Mouse (Mus musculus) intestine, postnatal 0 days (tissue): ENCODE measurements around the gene Mgat5. TPM values are rescaled to one million over a fixed set of nuclear protein-coding genes. Genes with fewer than 3 reads are reported as not detected.

Experiments
- ATAC-seq: fragments of 200-750 bp; cut with Nextera tagmentation; 2 replicates; pipeline ENCODE4 v1.8.0; 2017; ENCODE audit warnings: mild to moderate bottlenecking, moderate TSS enrichment, moderate library complexity
- H3K27ac ChIP-seq: fragments of 300-500 bp; sonication (generic); 2 replicates; pipeline ENCODE4 v1.5.1; 2014; ENCODE audit warnings: mild to moderate bottlenecking, low read depth, low read length, moderate library complexity
- H3K27me3 ChIP-seq: fragments of 300-500 bp; sonication (generic); replicated peaks from 2 replicates; pipeline ENCODE4 v1.6.1; 2014; ENCODE audit warnings: low read length, mixed read lengths; ENCODE audit not compliant: control insufficient read depth, insufficient read depth
- H3K36me3 ChIP-seq: fragments of 300-500 bp; sonication (generic); 2 replicates; pipeline ENCODE4 v1.6.1; 2014; ENCODE audit warnings: mild to moderate bottlenecking, moderate library complexity; ENCODE audit not compliant: control insufficient read depth, insufficient read depth
- H3K4me1 ChIP-seq: fragments of 300-500 bp; sonication (generic); replicated peaks from 2 replicates; pipeline ENCODE4 v1.6.1; 2014; ENCODE audit warnings: antibody characterized with exemption, low read length, mixed read lengths; ENCODE audit not compliant: control insufficient read depth, insufficient read depth
- H3K4me2 ChIP-seq: fragments of 300-500 bp; sonication (generic); replicated peaks from 2 replicates; pipeline ENCODE4 v1.6.1; 2014; ENCODE audit warnings: low read depth, mild to moderate bottlenecking, moderate library complexity
- H3K4me3 ChIP-seq: fragments of 300-500 bp; sonication (generic); 2 replicates; pipeline ENCODE4 v1.5.1; 2014; ENCODE audit warnings: low read depth, low read length
- H3K9ac ChIP-seq: fragments of 300-500 bp; sonication (generic); 2 replicates; pipeline ENCODE4 v1.6.1; 2014; ENCODE audit warnings: mild to moderate bottlenecking, low read depth, low read length
- H3K9me3 ChIP-seq: fragments of 300-500 bp; sonication (generic); 2 replicates; pipeline ENCODE4 v1.6.1; 2016; ENCODE audit warnings: mixed run types; ENCODE audit not compliant: control insufficient read depth
- CTCF ChIP-seq: sonication (generic); IDR thresholded peaks from 2 replicates; pipeline ENCODE4 v1.5.1; 2016; ENCODE audit warnings: low read depth, mild to moderate bottlenecking, control low read depth, antibody characterized with exemption, moderate library complexity
- WGBS: fragments of 180-500 bp; shearing (Covaris S2); extraction: QIAGEN DNeasy Blood & Tissue Kit; methylation state at CpG from one replicate; pipeline ENCODE4 v1.1.7; 2014; 5-methylcytosine and 5-hydroxymethylcytosine counted together
- polyA plus RNA-seq: library from polyadenylated mRNA; unstranded; fragments of >200 nt; fragmentation: Nextera tagmentation; extraction: Ambion mirVana; gene quantifications from 2 replicates; pipeline ENCODE4 v1.2.1, GENCODE M21; 2015

The Mgat5 gene
- polyA plus RNA-seq, 1 experiment from 2014 or later, result 4.1 TPM

GRCm38 (mm10) chr1:127317541-127317940 is 112.7 kb downstream of the Mgat5 start:
- WGBS, result 78% methylated on average over 9 of the region's 9 CpGs
- Histone ChIP-seq H3K36me3 (peaks cover 14% of the 10 kb centered on the region; the same call in 1 of the 2 replicates), H3K9ac (no peak overlapping the region), H3K27ac (no peak overlapping the region), H3K4me3 (no peak overlapping the region), H3K4me1 (no peaks in the 10 kb centered on the region), H3K27me3 (no peaks in the 10 kb centered on the region), H3K9me3 (no peaks in the 10 kb centered on the region), H3K4me2 (no peak overlapping the region)
- no peak for ATAC-seq
- TF ChIP-seq CTCF, result no peak

GRCm38 (mm10) chr1:127318486-127318885 is 113.7 kb downstream of the Mgat5 start:
- H3K27me3 ChIP-seq, result no peaks in the 10 kb centered on the region
- no peak overlapping the region for H3K27ac ChIP-seq
- no peak overlapping the region for H3K4me3 ChIP-seq
- H3K9ac ChIP-seq, result no peak overlapping the region
- no peak overlapping the region for H3K4me2 ChIP-seq
- peaks cover 23% of the 10 kb centered on the region; the same call in 1 of the 2 replicates for H3K36me3 ChIP-seq
- no peak for ATAC-seq
- WGBS, result 79% methylated on average over 7 of the region's 7 CpGs
- H3K4me1 ChIP-seq, result no peaks in the 10 kb centered on the region
- H3K9me3 ChIP-seq, result no peaks in the 10 kb centered on the region
- no peak for TF ChIP-seq CTCF

GRCm38 (mm10) chr1:127319768-127320167 is 115.0 kb downstream of the Mgat5 start:
- Histone ChIP-seq H3K27ac (no peak overlapping the region), H3K4me3 (no peak overlapping the region), H3K4me2 (no peak overlapping the region), H3K36me3 (peaks cover 35% of the 10 kb centered on the region), H3K27me3 (no peaks in the 10 kb centered on the region), H3K9me3 (no peaks in the 10 kb centered on the region), H3K4me1 (no peaks in the 10 kb centered on the region), H3K9ac (no peak overlapping the region)
- 83% methylated on average over 6 of the region's 6 CpGs for WGBS
- no peak for TF ChIP-seq CTCF
- no peak for ATAC-seq

- Histone ChIP-seq H3K4me2 (no peak overlapping the region), H3K4me3 (no peak overlapping the region), H3K9ac (no peak overlapping the region), H3K27ac (no peak overlapping the region), H3K4me1 (no peaks in the 10 kb centered on the region), H3K27me3 (no peaks in the 10 kb centered on the region), H3K9me3 (no peaks in the 10 kb centered on the region), H3K36me3 (peaks cover 35% of the 10 kb centered on the region)
- no peak for TF ChIP-seq CTCF
- no peak; the same call in 1 of the 2 replicates for ATAC-seq
- 69% methylated on average over 10 of the region's 10 CpGs for WGBS
These were observed 116.1 kb downstream of the Mgat5 start for GRCm38 (mm10) chr1:127320956-127321355.

GRCm38 (mm10) chr1:127321638-127322037 is 116.8 kb downstream of the Mgat5 start:
- H3K4me1 ChIP-seq, result no peaks in the 10 kb centered on the region
- no peaks in the 10 kb centered on the region for H3K9me3 ChIP-seq
- WGBS, result 7% methylated on average over 3 of the region's 3 CpGs
- H3K36me3 ChIP-seq, result peaks cover 39% of the 10 kb centered on the region
- H3K27ac ChIP-seq, result no peak overlapping the region
- peak; percentile 44; the same call in 1 of the 2 replicates for ATAC-seq
- H3K27me3 ChIP-seq, result no peaks in the 10 kb centered on the region
- H3K4me2 ChIP-seq, result no peak overlapping the region
- no peak overlapping the region for H3K9ac ChIP-seq
- H3K4me3 ChIP-seq, result no peak overlapping the region
- no peak for TF ChIP-seq CTCF

GRCm38 (mm10) chr1:127322169-127322805 is 117.5 kb downstream of the Mgat5 start:
- H3K4me1 ChIP-seq, result no peaks in the 10 kb centered on the region
- WGBS, result 73% methylated on average over 5 of the region's 5 CpGs
- ATAC-seq, result no peak
- no peak overlapping the region for H3K4me3 ChIP-seq
- no peak for TF ChIP-seq CTCF
- no peak overlapping the region for H3K4me2 ChIP-seq
- H3K27me3 ChIP-seq, result no peaks in the 10 kb centered on the region
- peaks cover 40% of the 10 kb centered on the region for H3K36me3 ChIP-seq
- H3K27ac ChIP-seq, result no peak overlapping the region
- no peak overlapping the region for H3K9ac ChIP-seq
- H3K9me3 ChIP-seq, result no peaks in the 10 kb centered on the region
